14 mouse cellular contexts compared by ENCODE assay signal in the genomic region with DNA sequence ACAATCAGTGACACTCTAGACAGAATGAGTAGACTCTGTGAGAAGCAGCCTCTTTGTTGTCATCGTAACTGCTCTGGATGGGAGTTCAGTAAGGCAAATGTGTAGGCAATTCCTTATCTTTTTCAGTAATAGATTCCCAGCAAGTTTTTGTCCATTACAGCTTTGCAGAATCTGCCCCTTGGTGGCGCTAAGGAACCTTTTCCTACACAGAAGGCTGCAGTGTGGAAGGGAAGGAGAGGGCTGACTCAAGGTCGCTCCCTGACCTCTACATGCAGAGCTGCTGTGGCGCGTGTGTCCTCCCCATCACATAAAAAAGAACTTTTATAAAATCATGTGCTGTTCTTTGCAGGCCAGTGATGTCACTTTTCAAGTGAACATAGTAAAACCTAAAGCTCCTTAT. TPM values are rescaled to one million over a fixed set of nuclear protein-coding genes. Genes with fewer than 3 reads are reported as not detected.
A peak's percentile ranks its signal among the peaks of the same experiment; 100 is the strongest.
DNase-seq lines count a peak whose midpoint lies in the region; ATAC-seq and TF ChIP-seq lines count a peak whose summit lies in the region.
"Had no signal": no experiment of that assay in that cellular context is flagged by ENCODE, and none has a peak within 500 bp of the region (broad histone marks: within the 10 kb centered on the region; RNA-seq: fewer than 3 reads in every experiment).

No protein-coding gene starts in this region.

- no peak overlapping the region for H3K9ac ChIP-seq in kidney, embryonic 16.5 days (replicated peaks; ENCODE audit: low read length)
- no peak overlapping the region for H3K9ac ChIP-seq in midbrain, postnatal 0 days (replicated peaks; ENCODE audit: low read length, poor library complexity, severe bottlenecking)
- no peak overlapping the region for H3K9ac ChIP-seq in midbrain, embryonic 13.5 days (replicated peaks)
- H3K9ac ChIP-seq: hindbrain, embryonic 12.5 days had no signal

- H3K9me3 ChIP-seq in kidney, embryonic 16.5 days (ENCODE audit: low read length): no peaks in the 10 kb centered on the region
- H3K9me3 ChIP-seq in midbrain, postnatal 0 days (ENCODE audit: low read length): no peaks in the 10 kb centered on the region
- no peaks in the 10 kb centered on the region for H3K9me3 ChIP-seq in midbrain, embryonic 13.5 days
- H3K9me3 ChIP-seq: forebrain, embryonic 10.5 days; hindbrain, embryonic 12.5 days had no signal

- peaks cover 10% of the 10 kb centered on the region for H3K4me1 ChIP-seq in kidney, embryonic 16.5 days (ENCODE audit: insufficient read depth, low read length)
- no peaks in the 10 kb centered on the region for H3K4me1 ChIP-seq in midbrain, postnatal 0 days (ENCODE audit: insufficient read depth, low read length)
- H3K4me1 ChIP-seq in midbrain, embryonic 13.5 days (replicated peaks): peaks cover 7% of the 10 kb centered on the region

- no peak overlapping the region for H3K4me2 ChIP-seq in kidney, embryonic 16.5 days (replicated peaks; ENCODE audit: low read depth, low read length)
- H3K4me2 ChIP-seq in midbrain, postnatal 0 days (ENCODE audit: low read depth, low read length, poor library complexity, severe bottlenecking): no peak overlapping the region
- H3K4me2 ChIP-seq in midbrain, embryonic 13.5 days (replicated peaks): no peak overlapping the region
- H3K4me2 ChIP-seq: hindbrain, embryonic 12.5 days had no signal

- WGBS in kidney, embryonic 16.5 days: 73% methylated on average over 5 of the region's 5 CpGs
- 89% methylated on average over 5 of the region's 5 CpGs for WGBS in midbrain, postnatal 0 days
- 88% methylated on average over 5 of the region's 5 CpGs for WGBS in midbrain, embryonic 13.5 days

- H3K4me3 ChIP-seq in kidney, embryonic 16.5 days (ENCODE audit: low read length): no peak overlapping the region
- no peak overlapping the region for H3K4me3 ChIP-seq in midbrain, postnatal 0 days (ENCODE audit: low read depth, low read length)
- H3K4me3 ChIP-seq in midbrain, embryonic 13.5 days (replicated peaks): no peak overlapping the region
- H3K4me3 ChIP-seq: forebrain, embryonic 10.5 days; hindbrain, embryonic 12.5 days had no signal

- H3K36me3 ChIP-seq in kidney, embryonic 16.5 days (ENCODE audit: insufficient read depth, low read length): peaks cover 47% of the 10 kb centered on the region
- H3K36me3 ChIP-seq in midbrain, postnatal 0 days (ENCODE audit: insufficient read depth, low read length): no peaks in the 10 kb centered on the region
- peaks cover 40% of the 10 kb centered on the region for H3K36me3 ChIP-seq in midbrain, embryonic 13.5 days

- ATAC-seq in kidney, embryonic 16.5 days (ENCODE audit: low FRiP score, low TSS enrichment): no peak
- ATAC-seq in midbrain, postnatal 0 days (ENCODE audit: low FRiP score): no peak
- ATAC-seq in midbrain, embryonic 13.5 days: no peak

- DNase-seq in kidney, adult 18-20 months: peak; percentile 7
- peak; percentile 21 for DNase-seq in midbrain, postnatal 0 days (ENCODE audit: low spot score)
- DNase-seq in brain, embryonic 14.5 days (ENCODE audit: low read depth): no peak
- no peak for DNase-seq in T-cell, adult 2 months (ENCODE audit: low spot score)
- no peak for DNase-seq in left cerebral cortex, postnatal 36 days (ENCODE audit: low spot score in 2 of 2)
- DNase-seq: cerebellum, adult 2 months; thymus, postnatal 25 days had no signal

- peak; percentile 59 for TF ChIP-seq CTCF in midbrain, postnatal 0 days (IDR thresholded peaks at IDR 0.05)
- peak; percentile 20; the same call in 1 of the 2 replicates for TF ChIP-seq CTCF in brain, embryonic 14.5 days (IDR thresholded peaks at IDR 0.05; ENCODE audit: borderline replicate concordance, extremely low read depth, insufficient read depth, insufficient read length)

- TF ChIP-seq POLR2A in brain, embryonic 14.5 days (IDR thresholded peaks at IDR 0.05; ENCODE audit: borderline replicate concordance, extremely low read depth, insufficient read depth, insufficient read length, poor library complexity, severe bottlenecking): no peak

- H3K27ac ChIP-seq in kidney, embryonic 16.5 days (ENCODE audit: low read length): no peak overlapping the region
- H3K27ac ChIP-seq in midbrain, postnatal 0 days (ENCODE audit: low read depth, low read length): no peak overlapping the region
- H3K27ac ChIP-seq in midbrain, embryonic 13.5 days: no peak overlapping the region
- H3K27ac ChIP-seq: forebrain, embryonic 10.5 days; hindbrain, embryonic 12.5 days; macrophage had no signal

- H3K27me3 ChIP-seq in kidney, embryonic 16.5 days (ENCODE audit: insufficient read depth, low read length): no peaks in the 10 kb centered on the region
- H3K27me3 ChIP-seq in midbrain, postnatal 0 days (ENCODE audit: insufficient read depth, low read length): no peaks in the 10 kb centered on the region
- H3K27me3 ChIP-seq in midbrain, embryonic 13.5 days: no peaks in the 10 kb centered on the region
- H3K27me3 ChIP-seq: hindbrain, embryonic 12.5 days had no signal

- intact Hi-C loops in left cerebral cortex, postnatal 36 days (cut with DNase I): no loop called here

RNA-seq across cellular contexts. Expression of a gene that starts 5.6 kb away (rescaled TPM):
- polyA plus RNA-seq in kidney, embryonic 16.5 days (2015; fragmentation: Nextera tagmentation; extraction: Ambion mirVana): 21.9 and 25.5 TPM in 2 replicates
- total RNA-seq in midbrain, postnatal 0 days (2014; rRNA removed): 1.6 and 1.9 TPM in 2 replicates
- 1.8 and 1.9 TPM in 2 replicates for polyA plus RNA-seq in midbrain, postnatal 0 days (2015; fragmentation: Nextera tagmentation; extraction: Ambion mirVana)
- 10.2 and 10.8 TPM in 2 replicates for polyA plus RNA-seq in midbrain, embryonic 13.5 days (2015; fragmentation: Nextera tagmentation; extraction: Ambion mirVana)
- polyA plus RNA-seq in brain, embryonic 14.5 days (2012; rRNA removed): 6.0 and 7.8 TPM in 2 replicates
- total RNA-seq in left cerebral cortex, postnatal 36 days (2021): under 1 TPM; 0.52 to 0.96 TPM

RNA-seq across cellular contexts. Expression of a gene that starts 5.6 kb away (rescaled TPM):
- 13.1 and 14.4 TPM in 2 replicates for polyA plus RNA-seq in kidney, embryonic 16.5 days (2015; fragmentation: Nextera tagmentation; extraction: Ambion mirVana)
- total RNA-seq in midbrain, postnatal 0 days (2014; rRNA removed): 21.5 and 39.0 TPM in 2 replicates
- polyA plus RNA-seq in midbrain, postnatal 0 days (2015; fragmentation: Nextera tagmentation; extraction: Ambion mirVana): 12.8 and 14.7 TPM in 2 replicates
- polyA plus RNA-seq in midbrain, embryonic 13.5 days (2015; fragmentation: Nextera tagmentation; extraction: Ambion mirVana): 14.8 and 15.5 TPM in 2 replicates
- 23.8 and 25.3 TPM in 2 replicates for polyA plus RNA-seq in brain, embryonic 14.5 days (2012; rRNA removed)
- total RNA-seq in left cerebral cortex, postnatal 36 days (2021): 10 to 100 TPM; 19.1 to 35.6 TPM

RNA-seq across cellular contexts. Expression of a gene that starts 29.3 kb away (rescaled TPM):
- polyA plus RNA-seq in kidney, embryonic 16.5 days (2015; fragmentation: Nextera tagmentation; extraction: Ambion mirVana): 13.5 and 14.6 TPM in 2 replicates
- total RNA-seq in midbrain, postnatal 0 days (2014; rRNA removed): 1.3 and 4.9 TPM in 2 replicates
- polyA plus RNA-seq in midbrain, postnatal 0 days (2015; fragmentation: Nextera tagmentation; extraction: Ambion mirVana): 1.3 and 1.6 TPM in 2 replicates
- polyA plus RNA-seq in midbrain, embryonic 13.5 days (2015; fragmentation: Nextera tagmentation; extraction: Ambion mirVana): 1.3 and 1.5 TPM in 2 replicates
- 1.6 and 2.2 TPM in 2 replicates for polyA plus RNA-seq in brain, embryonic 14.5 days (2012; rRNA removed)
- total RNA-seq in left cerebral cortex, postnatal 36 days (2021): 1 to 10 TPM in 1 of 2 experiments, under 1 TPM in 1; 1.00 to 2.2 TPM

RNA-seq across cellular contexts. Expression of a gene that starts 31.9 kb away (rescaled TPM):
- polyA plus RNA-seq in kidney, embryonic 16.5 days (2015; fragmentation: Nextera tagmentation; extraction: Ambion mirVana): not detected in 2 replicates
- not detected in 2 replicates for total RNA-seq in midbrain, postnatal 0 days (2014; rRNA removed)
- not detected in 2 replicates for polyA plus RNA-seq in midbrain, postnatal 0 days (2015; fragmentation: Nextera tagmentation; extraction: Ambion mirVana)
- polyA plus RNA-seq in midbrain, embryonic 13.5 days (2015; fragmentation: Nextera tagmentation; extraction: Ambion mirVana): not detected in 2 replicates
- polyA plus RNA-seq in brain, embryonic 14.5 days (2012; rRNA removed): not detected in 2 replicates
- not detected for total RNA-seq in left cerebral cortex, postnatal 36 days (2021)
- polyA plus RNA-seq: cerebellum, adult 2 months; forebrain, embryonic 10.5 days; gonadal fat pad, adult 2 months; hindbrain, embryonic 12.5 days; macrophage; neural tube, embryonic 11.5 days had no signal

RNA-seq across cellular contexts. Expression of a gene that starts 42.4 kb away (rescaled TPM):
- polyA plus RNA-seq in kidney, embryonic 16.5 days (2015; fragmentation: Nextera tagmentation; extraction: Ambion mirVana): 6.0 and 6.2 TPM in 2 replicates
- total RNA-seq in midbrain, postnatal 0 days (2014; rRNA removed): 32.3 and 36.9 TPM in 2 replicates
- polyA plus RNA-seq in midbrain, postnatal 0 days (2015; fragmentation: Nextera tagmentation; extraction: Ambion mirVana): 8.2 and 9.2 TPM in 2 replicates
- 7.2 and 7.9 TPM in 2 replicates for polyA plus RNA-seq in midbrain, embryonic 13.5 days (2015; fragmentation: Nextera tagmentation; extraction: Ambion mirVana)
- 24.6 and 25.0 TPM in 2 replicates for polyA plus RNA-seq in brain, embryonic 14.5 days (2012; rRNA removed)
- total RNA-seq in left cerebral cortex, postnatal 36 days (2021): 10 to 100 TPM; 11.8 to 15.4 TPM

Comparison
In these comparisons a context has a peak if more than half of its experiments do, and no peak if none do; other contexts are left out.
1. DNase-seq: peak in kidney, adult 18-20 months (single experiment) and midbrain, postnatal 0 days (single experiment); none in brain, embryonic 14.5 days (single experiment), T-cell, adult 2 months (single experiment) and left cerebral cortex, postnatal 36 days (0 of 2).